ENCODE assay signal across 8 mouse cellular contexts in genomic region chr4:154506774-154507435, GRCm38 (mm10).
DNase-seq lines count a peak whose midpoint lies in the region; ATAC-seq and TF ChIP-seq lines count a peak whose summit lies in the region.

No protein-coding gene starts in this region.

- 0 out of 2 replicates have a peak overlapping the region, but pooled peaks have one; percentile 63 for H3K27ac ChIP-seq in kidney, adult 2 months (ENCODE audit: insufficient read depth, low read depth, low read length)

- TF ChIP-seq POLR2A in kidney, adult 2 months (IDR thresholded peaks at IDR 0.05; ENCODE audit: low read depth, low read length): no peak

- no peak overlapping the region for H3K4me3 ChIP-seq in kidney, adult 2 months (ENCODE audit: insufficient read depth, low read depth, low read length)

- intact Hi-C loops in left cerebral cortex, postnatal 25 days (cut with DNase I): no loop called here

- no peak for DNase-seq in kidney, adult 2 months
- DNase-seq in kidney, postnatal 36 days: no peak
- DNase-seq in frontal cortex, adult 2 months (ENCODE audit: extremely low spot score in 1 of 2, low spot score in 1 of 2): peak; percentile 20 to 49
- peak; percentile 26 to 53 for DNase-seq in left cerebral cortex, postnatal 25 days (ENCODE audit: low spot score in 2 of 2)
- DNase-seq in right cerebral cortex, postnatal 4 days: peak; percentile 59
- no peak for DNase-seq in thymus, postnatal 14 days
- DNase-seq in lung, postnatal 10 days: no peak

- no peak for ATAC-seq in CD4-positive, CD25-positive, alpha-beta regulatory T cell, adult 4 months

- peaks cover 14% of the 10 kb centered on the region for H3K4me1 ChIP-seq in kidney, adult 2 months (ENCODE audit: control insufficient read depth, insufficient read depth, low read length)

- H3K27me3 ChIP-seq in kidney, adult 2 months (replicated peaks; ENCODE audit: control insufficient read depth, insufficient read depth, low read length): no peaks in the 10 kb centered on the region

- no peaks in the 10 kb centered on the region for H3K36me3 ChIP-seq in kidney, adult 2 months (ENCODE audit: control insufficient read depth, insufficient read depth, low read length)

- 27% methylated on average over 20 of the region's 20 CpGs for WGBS in kidney, adult 2 months

- TF ChIP-seq CTCF in kidney, adult 2 months (conservative IDR thresholded peaks at IDR 0.05; ENCODE audit: insufficient read depth, insufficient read length, low read depth, low read length): no peak

Comparison
In these comparisons a context has a peak if more than half of its experiments do, and no peak if none do; other contexts are left out.
1. DNase-seq: peak in frontal cortex, adult 2 months (2 of 2), left cerebral cortex, postnatal 25 days (2 of 2) and right cerebral cortex, postnatal 4 days (single experiment); none in kidney, adult 2 months (single experiment), kidney, postnatal 36 days (0 of 2), thymus, postnatal 14 days (single experiment) and lung, postnatal 10 days (single experiment).